Mouse (Mus musculus) left cerebral cortex, postnatal 25 days (tissue): ENCODE data around the gene Rab10. TPM values are rescaled to one million over a fixed set of nuclear protein-coding genes. Genes with fewer than 3 reads are reported as not detected.

Experiments
- DNase-seq, 2 experiments: peaks; one replicate each; pipeline ENCODE4 v3.0.0; 2022; ENCODE audit warnings: low spot score in 2 of 2, mixed read lengths in 1 of 2
- intact Hi-C: fragments of 180-260 bp; cut with DNase I; formaldehyde crosslinking; loops from one replicate; pipeline ENCODE4 v1.15.1; 2025
- total RNA-seq, 2 experiments: library from RNA; stranded (reverse); gene quantifications; 2 replicates each; pipeline ENCODE4 v1.2.3; 2021

Gene Rab10
- total RNA-seq, 2 experiments from 2014 or later, result 146 to 147 TPM

DNA sequence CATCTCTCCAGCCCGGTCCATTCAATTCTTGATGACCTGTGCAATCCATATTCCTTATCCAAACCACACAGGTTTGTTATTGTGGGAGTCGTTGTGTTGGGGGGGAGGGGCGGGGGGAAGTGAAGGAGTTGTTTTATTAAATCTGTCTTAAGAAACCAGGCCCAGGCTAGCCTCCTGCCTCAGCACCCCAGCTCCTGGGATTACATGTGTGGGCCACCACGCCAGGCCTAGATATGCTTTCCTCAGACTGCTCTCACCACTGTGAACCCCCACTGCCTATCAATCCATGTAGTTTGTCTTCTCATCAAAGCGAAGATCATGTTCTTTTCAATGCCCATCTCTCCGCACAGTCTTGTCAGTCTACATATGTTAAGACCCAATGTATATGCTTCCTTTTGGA lies 63.7 kb downstream of the Rab10 start:
- no peak for DNase-seq
- intact Hi-C loops, result no loop called here

DNA sequence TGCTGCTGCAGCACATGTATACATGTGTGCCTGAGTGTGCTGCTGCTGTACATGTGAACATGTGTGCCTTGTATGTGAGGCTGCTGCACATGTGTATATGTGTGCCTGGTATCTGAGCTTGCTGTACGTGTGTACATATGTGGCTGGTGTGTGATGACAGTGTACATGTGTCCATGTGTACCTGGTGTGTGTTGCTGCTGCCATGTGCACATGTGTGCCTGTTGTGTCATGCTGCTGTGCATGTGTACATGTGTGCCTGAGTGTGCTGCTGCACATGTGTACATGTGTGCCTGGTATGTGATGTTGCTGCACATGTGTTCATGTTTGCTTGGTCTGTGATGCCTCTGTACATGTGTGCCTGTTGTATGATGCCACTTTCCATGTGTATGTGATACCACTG lies 70.2 kb downstream of the Rab10 start:
- intact Hi-C loops, result no loop called here

DNA sequence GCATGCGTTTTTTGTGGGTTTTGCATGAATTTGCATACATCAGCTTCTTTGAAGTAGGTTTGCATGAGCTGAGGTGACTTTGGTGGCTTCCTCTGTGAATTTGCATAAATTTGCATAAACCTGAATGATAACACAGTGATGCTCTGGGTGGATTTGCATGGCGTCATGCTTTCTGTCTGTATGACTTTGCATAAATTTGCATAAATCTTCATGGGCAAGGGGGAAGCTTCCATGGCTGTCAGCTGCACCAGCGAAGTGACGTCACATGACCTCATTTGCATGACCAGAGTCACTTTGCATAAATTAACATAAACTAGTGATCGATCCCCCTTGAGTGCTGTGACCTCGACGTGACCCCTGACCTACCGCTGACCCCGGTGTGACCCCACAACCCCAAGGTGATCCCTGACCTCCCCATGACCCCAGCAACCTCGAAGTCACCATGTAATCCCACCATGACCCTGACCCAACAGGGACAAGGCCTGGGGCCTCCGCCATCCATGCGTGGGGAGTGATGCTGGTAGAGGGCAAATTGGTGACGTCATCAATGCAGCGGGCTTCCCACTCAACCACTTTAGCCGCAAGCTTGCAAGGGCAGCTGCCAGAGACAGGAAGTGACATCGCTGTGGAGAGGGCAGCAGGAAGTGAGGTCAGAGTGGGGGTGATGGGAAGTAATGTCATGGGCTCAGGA lies 71.3 kb downstream of the Rab10 start:
- intact Hi-C loops, result no loop called here
- peak in 1 of 2 experiments; percentile 38 for DNase-seq

More for the DNA sequence above, 70.2 kb downstream of the Rab10 start:
- DNase-seq, result no peak

DNA sequence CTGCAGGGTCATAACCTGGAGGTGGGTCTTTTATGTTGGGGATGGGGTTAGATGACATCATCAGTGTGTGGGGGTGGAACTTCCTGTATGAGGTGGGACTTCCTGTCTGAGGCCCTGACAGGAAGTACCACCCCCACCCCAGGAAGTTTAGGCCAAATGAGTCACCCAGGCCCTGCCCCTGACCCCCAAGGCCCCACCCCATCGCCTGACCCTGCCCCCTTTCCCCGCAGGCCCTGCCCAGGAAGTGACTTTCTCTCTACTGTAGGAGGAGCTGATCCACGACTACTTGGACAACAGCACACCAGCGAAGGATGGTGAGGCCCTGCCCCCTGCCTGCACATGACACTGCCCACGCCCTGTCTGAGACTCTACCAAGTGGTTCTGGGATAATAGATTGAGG lies 72.0 kb downstream of the Rab10 start:
- DNase-seq, result no peak
- intact Hi-C loops, result no loop called here

DNA sequence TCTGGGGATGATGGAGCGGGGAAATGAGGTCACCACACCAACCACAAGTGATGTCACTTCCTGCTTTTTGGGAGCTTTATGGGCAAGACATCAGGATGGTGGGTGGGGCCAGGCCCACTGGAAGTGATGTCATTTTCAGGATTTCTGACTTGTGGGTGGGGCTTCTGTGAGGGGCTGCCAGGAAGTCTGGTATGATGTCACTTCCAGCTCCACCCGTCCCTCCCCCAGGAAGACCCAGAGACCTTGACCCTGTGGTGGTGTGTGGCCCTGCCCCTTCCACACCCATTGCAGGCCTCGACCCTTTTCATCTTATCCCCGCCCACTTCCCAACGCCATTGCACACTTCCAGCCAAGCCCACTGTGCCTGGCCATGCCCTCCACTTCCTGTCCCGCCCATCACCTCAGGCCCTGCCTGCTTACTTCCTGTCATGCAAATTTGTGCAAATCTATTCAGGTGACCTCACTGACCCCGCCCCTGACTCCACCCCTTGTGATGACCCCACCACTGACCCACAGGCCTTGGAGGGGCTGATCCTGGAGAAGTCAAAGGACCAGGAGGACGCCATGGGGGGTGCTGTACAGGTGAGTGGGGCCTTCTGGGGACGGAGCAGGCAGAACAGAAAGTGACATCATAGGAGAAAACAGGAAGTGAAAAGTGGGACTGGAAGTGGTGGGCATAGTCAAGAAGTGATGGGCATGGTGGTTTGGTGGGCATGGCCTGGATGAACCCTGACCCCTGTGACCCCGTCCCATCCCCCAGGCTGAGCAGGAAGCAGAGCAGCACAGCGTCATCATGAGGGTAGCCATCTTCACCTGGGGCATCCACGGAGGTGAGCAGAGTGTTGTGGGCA lies 72.7 kb downstream of the Rab10 start:
- intact Hi-C loops, result no loop called here
- DNase-seq, result no peak

DNA sequence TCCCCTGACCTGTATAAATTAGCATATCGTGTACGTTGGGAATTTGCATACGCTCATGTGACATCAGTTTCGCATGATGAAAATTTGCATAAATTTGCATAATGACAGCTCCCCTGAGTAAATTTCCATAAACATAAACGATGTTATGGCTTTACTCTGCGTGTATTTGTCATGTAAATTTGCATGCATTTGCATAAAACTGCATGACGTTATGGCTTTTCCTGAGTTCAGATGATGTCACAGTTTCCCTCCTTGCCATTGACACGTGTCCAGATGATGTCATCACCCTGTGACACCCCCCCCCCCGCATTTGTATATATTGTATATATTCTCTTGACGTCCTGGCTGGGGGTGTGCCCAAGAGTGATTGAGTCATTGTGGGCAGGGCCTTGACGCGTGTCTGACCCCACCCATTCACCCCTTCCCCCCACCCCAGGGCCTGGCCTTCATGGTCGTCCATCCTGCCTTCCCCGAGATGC lies 73.6 kb downstream of the Rab10 start:
- DNase-seq, result no peak
- intact Hi-C loops, result no loop called here

DNA sequence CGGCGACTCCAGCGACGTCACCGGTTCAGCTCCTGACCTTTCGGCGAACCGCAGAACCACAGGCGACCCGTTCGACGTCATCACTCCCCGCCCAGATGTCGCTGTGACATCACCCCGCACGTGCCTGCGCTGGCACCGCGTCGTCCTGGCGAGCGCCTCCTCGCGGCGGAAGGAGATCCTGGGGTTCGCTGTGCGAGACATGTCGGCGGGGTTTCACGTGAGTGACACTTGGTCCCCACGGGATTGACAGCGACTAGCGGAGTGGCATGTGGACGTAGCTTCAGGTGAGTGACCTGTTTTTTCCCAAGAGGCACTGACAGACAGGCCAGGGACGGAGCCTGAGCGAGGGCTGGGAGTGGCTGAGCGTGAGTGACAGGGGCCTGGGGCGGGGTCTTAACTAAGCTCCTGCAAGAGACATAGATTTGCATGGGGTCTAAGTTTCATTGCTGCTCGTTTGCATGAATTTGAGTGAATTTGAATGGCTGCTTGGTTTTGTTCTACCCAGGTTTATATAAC lies 74.1 kb downstream of the Rab10 start:
- peak; percentile 96 to 99 for DNase-seq
- intact Hi-C loops, result loop anchor here (1.0 to 2.0 kb wide), 2 partner anchors 75 to 129 kb away; partner anchors contain the start of gene Kif3c

DNA sequence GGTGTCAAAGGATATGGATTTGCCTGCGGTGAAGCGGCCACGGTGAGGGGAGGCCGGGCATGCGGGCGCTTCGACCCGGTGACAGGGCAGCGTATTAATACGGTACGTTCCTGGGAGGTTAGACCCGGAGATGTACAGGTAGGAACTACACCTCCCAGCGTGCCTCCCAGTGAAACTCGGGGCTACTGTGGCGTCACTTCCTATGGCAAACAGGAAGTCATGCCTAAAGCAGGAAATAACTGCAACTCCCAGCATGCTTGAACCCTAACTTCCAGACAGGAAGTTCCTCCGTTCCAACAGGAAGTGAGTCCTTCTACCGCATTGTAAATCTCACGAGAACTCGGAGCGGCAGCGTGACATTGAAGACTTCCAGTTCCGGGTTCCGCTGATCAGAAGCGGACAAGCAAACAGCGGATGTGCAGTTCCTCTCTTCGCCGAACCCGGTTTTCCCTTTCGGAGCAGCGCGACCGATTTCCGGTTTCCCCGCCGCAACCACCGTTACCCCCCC lies 74.6 kb downstream of the Rab10 start:
- intact Hi-C loops, result loop anchor here (1.0 to 2.0 kb wide), 2 partner anchors 75 to 130 kb away; partner anchors contain the start of gene Kif3c
- peak; percentile 93 to 99 for DNase-seq

DNA sequence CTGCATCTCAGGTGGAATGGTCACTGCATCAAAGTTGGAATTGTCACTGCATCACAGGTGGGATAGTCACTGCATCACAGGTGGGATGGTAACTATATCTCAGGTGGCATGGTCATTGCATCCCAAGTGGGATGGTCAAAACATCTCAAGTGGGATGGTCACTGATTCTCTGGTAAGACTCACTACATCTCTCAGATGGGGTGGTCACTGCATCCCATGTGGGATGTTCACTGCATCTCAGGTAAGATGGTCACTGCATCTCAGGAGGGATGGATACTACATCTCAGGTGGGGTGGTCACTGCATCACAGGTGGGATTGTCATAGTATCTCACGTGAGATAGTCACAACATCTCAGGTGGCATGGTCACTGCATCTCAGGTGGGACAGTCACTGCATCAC lies 75.7 kb downstream of the Rab10 start:
- no peak for DNase-seq
- intact Hi-C loops, result loop anchor here (2.0 kb wide), 1 partner anchor 131 kb away; the partner anchor contains the start of gene Kif3c

DNA sequence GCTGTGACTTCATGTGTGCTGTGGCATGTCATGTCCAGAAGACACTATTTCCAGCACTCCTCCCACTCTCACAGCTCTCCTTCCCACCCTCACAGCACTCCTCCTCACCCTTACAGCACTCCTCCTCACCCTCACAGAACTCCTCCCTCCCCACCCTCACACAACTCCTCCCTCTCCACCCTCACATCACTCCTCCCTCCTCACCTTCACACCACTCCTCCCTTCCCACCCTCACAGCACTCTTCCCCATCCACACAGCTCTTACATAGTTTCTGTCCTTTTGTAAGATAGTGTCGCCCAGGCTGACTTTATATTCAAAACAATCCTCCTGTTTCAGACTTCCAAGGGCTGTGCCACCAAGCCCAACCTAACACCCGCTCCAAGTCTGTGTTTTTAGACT lies 86.4 kb downstream of the Rab10 start:
- intact Hi-C loops, result no loop called here
- DNase-seq, result no peak

DNA sequence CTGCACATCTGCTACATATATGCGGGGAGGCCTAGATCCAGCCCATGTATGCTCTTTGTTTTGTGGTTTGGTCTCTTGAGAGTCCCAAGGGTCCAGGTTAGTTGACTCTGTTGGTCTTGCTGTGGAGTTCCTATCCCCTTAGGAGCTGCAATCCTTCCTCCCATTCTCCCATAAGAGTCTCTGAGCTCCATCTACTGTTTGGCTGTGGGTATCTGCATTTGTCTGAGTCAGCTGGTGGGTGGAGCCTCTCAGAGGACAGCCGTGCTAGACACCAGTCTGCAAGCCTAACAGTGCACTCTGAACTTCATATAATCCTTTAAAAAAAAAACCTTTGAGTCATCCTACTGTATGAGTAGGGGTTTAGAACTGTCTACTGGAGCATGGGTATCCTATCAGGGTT lies 99.6 kb downstream of the Rab10 start:
- no peak for DNase-seq
- intact Hi-C loops, result no loop called here

DNA sequence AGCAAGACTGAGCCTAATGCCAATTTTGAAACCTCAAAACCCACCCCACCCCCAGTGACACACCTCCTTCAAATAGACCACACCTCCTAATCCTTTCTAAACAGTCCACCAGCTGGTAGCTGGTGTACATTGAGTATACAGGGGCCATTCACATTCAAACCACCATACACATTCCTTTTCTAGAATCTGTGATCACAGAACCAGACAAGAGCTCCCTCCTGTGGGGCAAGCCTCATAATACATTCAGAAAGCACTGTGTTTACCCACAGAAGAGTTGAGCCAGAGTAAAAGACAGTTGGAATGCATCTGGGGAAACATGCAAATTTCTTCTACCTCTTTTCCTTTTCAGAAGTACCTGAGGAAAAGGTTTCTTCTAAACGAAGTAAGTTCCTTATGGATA lies 100.6 kb downstream of the Rab10 start:
- intact Hi-C loops, result no loop called here
- no peak for DNase-seq

Other genes with a start within 250 kb of the Rab10 start
- gene Kif3c, start 55.2 kb upstream of the Rab10 start, total RNA-seq, result 100 to 1,000 TPM; 191 to 192 TPM
- gene Asxl2, start 116.9 kb upstream of the Rab10 start, total RNA-seq, result 10 to 100 TPM; 26.2 to 28.8 TPM